8 mouse cellular contexts compared by ENCODE assay signal in the genomic region with DNA sequence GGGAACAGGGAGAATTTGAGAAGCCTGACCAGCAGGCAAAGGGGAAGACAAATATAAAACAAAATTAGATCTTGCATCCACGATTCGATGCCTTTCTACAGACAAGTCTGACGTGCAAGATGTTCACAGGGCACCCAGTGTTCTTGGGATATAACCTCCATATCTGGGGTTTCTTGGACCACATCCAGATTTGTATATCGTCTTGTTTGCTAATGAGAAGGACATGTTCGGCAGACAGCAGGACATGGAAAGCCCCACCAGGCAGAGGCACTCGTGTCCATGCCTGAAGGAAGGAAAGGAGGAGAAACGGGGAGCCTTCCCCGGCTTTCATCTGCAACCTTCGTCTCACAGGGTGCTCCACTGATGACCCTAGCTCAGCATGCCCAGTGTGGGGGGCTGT. TPM values are rescaled to one million over a fixed set of nuclear protein-coding genes. Genes with fewer than 3 reads are reported as not detected.
DNase-seq lines count a peak whose midpoint lies in the region; ATAC-seq and TF ChIP-seq lines count a peak whose summit lies in the region.

No protein-coding gene starts in this region.

- ATAC-seq in hindbrain, embryonic 16.5 days: no peak
- ATAC-seq in intestine, embryonic 16.5 days: no peak
- ATAC-seq in monocyte, adult 5-6 weeks (replicated peaks; ENCODE audit: insufficient number of reproducible peaks, low FRiP score, low TSS enrichment, poor library complexity, severe bottlenecking): no peak

- 61% methylated on average over 9 of the region's 9 CpGs for WGBS in hindbrain, embryonic 10.5 days
- 66% methylated on average over 9 of the region's 9 CpGs for WGBS in hindbrain, embryonic 16.5 days
- 41% methylated on average over 9 of the region's 9 CpGs for WGBS in intestine, embryonic 16.5 days

- H3K4me3 ChIP-seq in hindbrain, embryonic 10.5 days: peak overlapping the region; percentile 53
- H3K4me3 ChIP-seq in hindbrain, embryonic 16.5 days (ENCODE audit: low read length): no peak overlapping the region
- 0 out of 2 replicates have a peak overlapping the region, but pooled peaks have one; percentile 4 for H3K4me3 ChIP-seq in cortical plate, adult 2 months (ENCODE audit: insufficient read depth, low read length)
- peak overlapping the region; percentile 63 for H3K4me3 ChIP-seq in intestine, embryonic 16.5 days (ENCODE audit: low read length)

- 0 out of 2 replicates have a peak overlapping the region, but pooled peaks have one; percentile 25 for H3K27ac ChIP-seq in hindbrain, embryonic 10.5 days
- H3K27ac ChIP-seq in hindbrain, embryonic 16.5 days (ENCODE audit: low read depth, low read length): no peak overlapping the region
- H3K27ac ChIP-seq in cortical plate, adult 2 months (ENCODE audit: insufficient read depth, low read length): no peak overlapping the region
- peak overlapping the region; percentile 78 for H3K27ac ChIP-seq in intestine, embryonic 16.5 days (ENCODE audit: low read length)

- TF ChIP-seq POLR2A in cortical plate, adult 2 months (IDR thresholded peaks at IDR 0.05; ENCODE audit: extremely low read depth, insufficient read depth, low read length): no peak

- no peak for DNase-seq in hindbrain, embryonic 10.5 days (ENCODE audit: low spot score)
- DNase-seq in 3T3-L1 (ENCODE audit: low read depth, low spot score): peak; percentile 25
- no peak for DNase-seq in layer of hippocampus, adult 18-20 months (ENCODE audit: low spot score in 2 of 2)
- no peak for DNase-seq in ovary, postnatal 14 days (ENCODE audit: low spot score)

- H3K9ac ChIP-seq in hindbrain, embryonic 16.5 days (ENCODE audit: low read depth, low read length): no peak overlapping the region
- peak overlapping the region; percentile 56 for H3K9ac ChIP-seq in intestine, embryonic 16.5 days (ENCODE audit: low read depth, low read length)

- no peak for TF ChIP-seq CTCF in cortical plate, adult 2 months (IDR thresholded peaks at IDR 0.05; ENCODE audit: extremely low read depth, insufficient read depth, low read length)

- H3K9me3 ChIP-seq in hindbrain, embryonic 10.5 days: peaks cover 13% of the 10 kb centered on the region
- no peaks in the 10 kb centered on the region; the same call in 1 of the 2 replicates for H3K9me3 ChIP-seq in hindbrain, embryonic 16.5 days (ENCODE audit: control insufficient read depth, low read length)
- H3K9me3 ChIP-seq in intestine, embryonic 16.5 days (ENCODE audit: control insufficient read depth, low read length): 0 out of 2 replicates have a peak, but pooled peaks cover 3% of the 10 kb centered on the region

- peaks cover 40% of the 10 kb centered on the region for H3K27me3 ChIP-seq in hindbrain, embryonic 10.5 days (ENCODE audit: insufficient read depth, poor library complexity, severe bottlenecking)
- no peaks in the 10 kb centered on the region for H3K27me3 ChIP-seq in hindbrain, embryonic 16.5 days (replicated peaks; ENCODE audit: control insufficient read depth, insufficient read depth, low read length)
- H3K27me3 ChIP-seq in intestine, embryonic 16.5 days (replicated peaks; ENCODE audit: control insufficient read depth, insufficient read depth, low read length): no peaks in the 10 kb centered on the region; the same call in 1 of the 2 replicates

- H3K4me1 ChIP-seq in hindbrain, embryonic 10.5 days (replicated peaks): peaks cover 40% of the 10 kb centered on the region
- H3K4me1 ChIP-seq in hindbrain, embryonic 16.5 days (ENCODE audit: control insufficient read depth, insufficient read depth, low read depth, low read length): peaks cover 14% of the 10 kb centered on the region
- no peaks in the 10 kb centered on the region; the same call in 1 of the 2 replicates for H3K4me1 ChIP-seq in cortical plate, adult 2 months (ENCODE audit: control insufficient read depth, insufficient read depth, low read length)
- peaks cover 19% of the 10 kb centered on the region; the same call in 1 of the 2 replicates for H3K4me1 ChIP-seq in intestine, embryonic 16.5 days (ENCODE audit: control insufficient read depth, insufficient read depth, low read length)

- no peak overlapping the region for H3K4me2 ChIP-seq in hindbrain, embryonic 16.5 days (ENCODE audit: low read length)
- peak overlapping the region; percentile 76 for H3K4me2 ChIP-seq in intestine, embryonic 16.5 days (ENCODE audit: low read depth, low read length)

- peaks cover 21% of the 10 kb centered on the region for H3K36me3 ChIP-seq in hindbrain, embryonic 10.5 days
- no peaks in the 10 kb centered on the region; the same call in 1 of the 2 replicates for H3K36me3 ChIP-seq in hindbrain, embryonic 16.5 days (ENCODE audit: control insufficient read depth, insufficient read depth, low read length)
- peaks cover 6% of the 10 kb centered on the region; the same call in 1 of the 2 replicates for H3K36me3 ChIP-seq in intestine, embryonic 16.5 days (ENCODE audit: control insufficient read depth, insufficient read depth, low read length)

RNA-seq across cellular contexts. Expression of gene S1pr3, which starts 2.8 kb away (rescaled TPM):
- 48.0 and 50.6 TPM in 2 replicates for polyA plus RNA-seq in hindbrain, embryonic 10.5 days (2016; fragmentation: Nextera tagmentation; extraction: Ambion mirVana)
- 15.0 and 17.1 TPM in 2 replicates for polyA plus RNA-seq in hindbrain, embryonic 16.5 days (2015; fragmentation: Nextera tagmentation; extraction: Ambion mirVana)
- 6.7 and 6.9 TPM in 2 replicates for polyA plus RNA-seq in cortical plate, adult 2 months (2012; rRNA removed)
- polyA plus RNA-seq in intestine, embryonic 16.5 days (2015; fragmentation: Nextera tagmentation; extraction: Ambion mirVana): 38.2 and 41.3 TPM in 2 replicates
- 1 to 10 TPM; 4.8 to 6.2 TPM for total RNA-seq in layer of hippocampus, adult 18-20 months (2021)
- total RNA-seq in monocyte, adult 5-6 weeks (2017): 0.21 TPM in 1 of 3 replicates, not detected in the others

Comparison
In these comparisons a context has a peak if more than half of its experiments do, and no peak if none do; other contexts are left out.
1. H3K27ac ChIP-seq: peak in hindbrain, embryonic 10.5 days (single experiment) and intestine, embryonic 16.5 days (single experiment); none in hindbrain, embryonic 16.5 days (single experiment) and cortical plate, adult 2 months (single experiment).